Mouse (Mus musculus) CH12.LX (cell line): Measurements from ENCODE around the gene Fam50a. TPM values are rescaled to one million over a fixed set of nuclear protein-coding genes. Genes with fewer than 3 reads are reported as not detected.

Experiments
- DNase-seq: peaks from one replicate; pipeline ENCODE4 v3.0.0-alpha.2; 2013; ENCODE audit errors: extremely low read depth
- H3K27ac ChIP-seq: 2 replicates; pipeline ENCODE4 v1.5.1; 2012; ENCODE audit warnings: low read depth, mild to moderate bottlenecking, control low read depth, moderate library complexity; ENCODE audit not compliant: insufficient read depth
- H3K27me3 ChIP-seq: replicated peaks from 2 replicates; pipeline ENCODE3; 2012; ENCODE audit warnings: inconsistent platforms
- H3K36me3 ChIP-seq, 2 experiments: replicated peaks in 1 of 2; 2 replicates each; pipeline versions ENCODE3 to v1.6.1; 2012; ENCODE audit warnings: inconsistent platforms in 1 of 2, low read length in 1 of 2, mild to moderate bottlenecking in 1 of 2, mixed read lengths in 1 of 2, moderate library complexity in 1 of 2; ENCODE audit not compliant: control insufficient read depth in 1 of 2, insufficient read depth in 1 of 2
- H3K4me1 ChIP-seq, 2 experiments: 2 replicates each; pipeline ENCODE4 v1.6.1; 2012; ENCODE audit warnings: inconsistent platforms in 1 of 2, moderate library complexity in 1 of 2; ENCODE audit not compliant: insufficient read depth in 2 of 2, control insufficient read depth in 1 of 2
- H3K4me2 ChIP-seq: 2 replicates; pipeline ENCODE4 v1.6.1; 2012; ENCODE audit warnings: low read depth, mild to moderate bottlenecking, control low read depth; ENCODE audit not compliant: poor library complexity, insufficient read depth, severe bottlenecking
- H3K4me3 ChIP-seq, 3 experiments: fragments of 150-350 bp in 1 of 3; sonication (generic) in 1 of 3; replicated peaks in 1 of 3; 2 replicates each; pipeline versions ENCODE3 to v1.5.1; 2011 to 2012; ENCODE audit warnings: low read depth in 2 of 3, low read length in 2 of 3, mild to moderate bottlenecking in 2 of 3, moderate library complexity in 2 of 3, control low read depth in 1 of 3, improper control_type of control experiment in 1 of 3, inconsistent platforms in 1 of 3, mixed read lengths in 1 of 3; ENCODE audit not compliant: poor library complexity in 1 of 3
- H3K79me2 ChIP-seq: replicated peaks from 2 replicates; pipeline ENCODE4 v1.6.1; 2012; ENCODE audit warnings: mild to moderate bottlenecking, moderate library complexity; ENCODE audit not compliant: control insufficient read depth, poor library complexity, insufficient read depth, severe bottlenecking; ENCODE audit errors: extremely low read depth
- H3K9ac ChIP-seq: 2 replicates; pipeline ENCODE4 v1.6.1; 2012; ENCODE audit warnings: low read depth, mild to moderate bottlenecking, control low read depth, moderate library complexity; ENCODE audit not compliant: insufficient read depth
- H3K9me3 ChIP-seq: replicated peaks from 2 replicates; pipeline ENCODE3; 2012; ENCODE audit warnings: low read length, inconsistent platforms, mixed read lengths
- BHLHE40 ChIP-seq: IDR thresholded peaks from 2 replicates; pipeline ENCODE4 v1.6.1; 2011; ENCODE audit warnings: mild to moderate bottlenecking, low read depth, low read length, improper control_type of control experiment
- CHD1 ChIP-seq: IDR thresholded peaks from 2 replicates; pipeline ENCODE4 v1.6.1; 2012; ENCODE audit warnings: low read depth, low read length, improper control_type of control experiment, inconsistent platforms
- CHD2 ChIP-seq: IDR thresholded peaks from 2 replicates; pipeline ENCODE4 v1.6.1; 2011; ENCODE audit warnings: low read length, improper control_type of control experiment
- CTCF ChIP-seq, 2 experiments: IDR thresholded peaks in 1 of 2; conservative IDR thresholded peaks in 1 of 2; 2 replicates each; pipeline ENCODE4 v1.5.1; 2011 to 2012; ENCODE audit warnings: low read depth in 2 of 2, low read length in 2 of 2, improper control_type of control experiment in 1 of 2, inconsistent platforms in 1 of 2, mild to moderate bottlenecking in 1 of 2, moderate library complexity in 1 of 2
- E2F4 ChIP-seq: IDR thresholded peaks from 2 replicates; pipeline ENCODE4 v1.6.1; 2011; ENCODE audit warnings: low read depth, low read length, improper control_type of control experiment; ENCODE audit not compliant: insufficient replicate concordance
- ETS1 ChIP-seq: conservative IDR thresholded peaks from 2 replicates; pipeline ENCODE4 v1.6.1; 2012; ENCODE audit warnings: low read depth, mild to moderate bottlenecking, inconsistent platforms, low read length, improper control_type of control experiment, moderate library complexity
- HCFC1 ChIP-seq: IDR thresholded peaks from 2 replicates; pipeline ENCODE4 v1.6.1; 2012; ENCODE audit warnings: low read depth, mild to moderate bottlenecking, inconsistent platforms, low read length, improper control_type of control experiment
- IRF4 ChIP-seq: IDR thresholded peaks from 2 replicates; pipeline ENCODE4 v1.6.1; 2014; ENCODE audit warnings: low read depth, mild to moderate bottlenecking, inconsistent platforms, low read length, improper control_type of control experiment
- JUN ChIP-seq: IDR thresholded peaks from 2 replicates; pipeline ENCODE4 v1.6.1; 2011; ENCODE audit warnings: low read depth, mild to moderate bottlenecking, low read length, improper control_type of control experiment, moderate library complexity; ENCODE audit not compliant: insufficient read depth
- MAFK ChIP-seq: IDR thresholded peaks from 2 replicates; pipeline ENCODE4 v1.6.1; 2011; ENCODE audit warnings: low read length, improper control_type of control experiment; ENCODE audit not compliant: insufficient replicate concordance
- MAX ChIP-seq: IDR thresholded peaks from 2 replicates; pipeline ENCODE4 v1.6.1; 2011; ENCODE audit warnings: low read length, improper control_type of control experiment
- MXI1 ChIP-seq: IDR thresholded peaks from 2 replicates; pipeline ENCODE4 v1.6.1; 2011; ENCODE audit warnings: mild to moderate bottlenecking, low read depth, low read length, improper control_type of control experiment
- MYC ChIP-seq: IDR thresholded peaks from 2 replicates; pipeline ENCODE4 v1.6.1; 2011; ENCODE audit warnings: low read depth, mild to moderate bottlenecking, improper control_type of control experiment, low read length
- NELFE ChIP-seq: IDR thresholded peaks from 2 replicates; pipeline ENCODE4 v1.6.1; 2011; ENCODE audit warnings: low read depth, low read length, improper control_type of control experiment
- POLR2A ChIP-seq: IDR thresholded peaks from 2 replicates; pipeline ENCODE4 v1.6.1; 2011; ENCODE audit warnings: low read depth, mild to moderate bottlenecking, improper control_type of control experiment, low read length
- POLR2AphosphoS2 ChIP-seq: IDR thresholded peaks from 2 replicates; pipeline ENCODE4 v1.6.1; 2011; ENCODE audit warnings: low read depth, low read length, improper control_type of control experiment
- RCOR1 ChIP-seq: conservative IDR thresholded peaks from 2 replicates; pipeline ENCODE4 v1.6.1; 2012; ENCODE audit warnings: low read depth, mild to moderate bottlenecking, inconsistent platforms, low read length, improper control_type of control experiment
- SIN3A ChIP-seq: IDR thresholded peaks from 2 replicates; pipeline ENCODE4 v1.6.1; 2012; ENCODE audit warnings: low read length, improper control_type of control experiment, inconsistent platforms
- TBP ChIP-seq: conservative IDR thresholded peaks from 2 replicates; pipeline ENCODE4 v1.6.1; 2011; ENCODE audit warnings: low read depth, low read length, improper control_type of control experiment
- TCF12 ChIP-seq: IDR thresholded peaks from 2 replicates; pipeline ENCODE4 v1.6.1; 2014; ENCODE audit warnings: low read depth, mild to moderate bottlenecking, inconsistent platforms, low read length, improper control_type of control experiment
- UBTF ChIP-seq: IDR thresholded peaks from 2 replicates; pipeline ENCODE4 v1.6.1; 2012; ENCODE audit warnings: low read depth, mild to moderate bottlenecking, inconsistent platforms, low read length, improper control_type of control experiment, moderate library complexity
- USF1 ChIP-seq: IDR thresholded peaks from 2 replicates; pipeline ENCODE4 v1.6.1; 2014; ENCODE audit warnings: low read depth, mild to moderate bottlenecking, inconsistent platforms, low read length, improper control_type of control experiment
- USF2 ChIP-seq: conservative IDR thresholded peaks from 2 replicates; pipeline ENCODE4 v1.6.1; 2011; ENCODE audit warnings: low read depth, low read length, improper control_type of control experiment
- ZC3H11A ChIP-seq: IDR thresholded peaks from 2 replicates; pipeline ENCODE4 v1.6.1; 2012; ENCODE audit warnings: low read depth, mild to moderate bottlenecking, inconsistent platforms, low read length, improper control_type of control experiment
- ZKSCAN1 ChIP-seq: IDR thresholded peaks from 2 replicates; pipeline ENCODE4 v1.6.1; 2012; ENCODE audit warnings: low read depth, inconsistent platforms, low read length, improper control_type of control experiment, borderline replicate concordance
- ZMIZ1 ChIP-seq: IDR thresholded peaks from 2 replicates; pipeline ENCODE4 v1.6.1; 2012; ENCODE audit warnings: low read depth, mild to moderate bottlenecking, inconsistent platforms, low read length, improper control_type of control experiment
- ZNF384 ChIP-seq: IDR thresholded peaks from 2 replicates; pipeline ENCODE4 v1.6.1; 2012; ENCODE audit warnings: low read depth, low read length, improper control_type of control experiment, inconsistent platforms
- dilution Hi-C: fragments of 300-500 bp; cut with MboI; formaldehyde crosslinking; loops from 2 replicates; pipeline ENCODE4 v1.14.3; 2020; ENCODE audit warnings: low sequenced_read_pairs; ENCODE audit not compliant: extremely low pct_unique_long_range_greater_than_20kb, extremely low pct_ligation_motif_present
- in situ Hi-C: fragments of 300-500 bp; cut with MboI; formaldehyde crosslinking; loops from 3 replicates; pipeline ENCODE4 v1.14.3; 2019; ENCODE audit warnings: low sequenced_read_pairs, low pct_ligation_motif_present, low pct_unique_long_range_greater_than_20kb, mixed read lengths
- polyA plus RNA-seq: library from polyadenylated mRNA; unstranded; fragments of >175 nt; gene quantifications from 2 replicates; pipeline ENCODE4 v1.2.1, GENCODE M21; 2012; ENCODE audit warnings: low read depth; ENCODE audit not compliant: insufficient read length
- total RNA-seq, 2 experiments: library from RNA; depleted of rRNA; stranded (reverse); fragments of 300-350 nt in 1 of 2; fragments of >200 nt in 1 of 2; gene quantifications; 2 replicates each; pipeline ENCODE4 v1.2.3; 2012 to 2014

The Fam50a gene
- total RNA-seq (2012; rRNA removed) (26.4 and 30.4 TPM in 2 replicates), total RNA-seq (2014; rRNA removed) (8.3 TPM in 2 replicates), polyA plus RNA-seq (47.0 and 58.4 TPM in 2 replicates)

GRCm38 (mm10) chrX:74312540-74313464, at the start of gene Fam50a:
Gene Fam50a, plus strand, starts transcription at chrX:74313033.
- H3K27me3 ChIP-seq = no peaks in the 10 kb centered on the region
- peaks cover 0 to 17% of the 10 kb centered on the region in 2 experiments; a peak in 1 of 4 replicates for H3K4me1 ChIP-seq
- H3K36me3 ChIP-seq = peaks cover 37 to 64% of the 10 kb centered on the region in 2 experiments
- in situ Hi-C loops = no loop called here
- peak within 1 kb of the TSS; percentile 55 for H3K27ac ChIP-seq
- H3K79me2 ChIP-seq = no peaks in the 10 kb centered on the region; the same call in 1 of the 2 replicates
- H3K9ac ChIP-seq = peak within 1 kb of the TSS; percentile 54
- TF ChIP-seq ETS1 = peak; percentile 59
- 0 out of 2 replicates have a peak, but pooled peaks have one; percentile 50 for TF ChIP-seq SIN3A
- peak; percentile 89 for TF ChIP-seq USF1
- peak; percentile 68; the same call in 1 of the 2 replicates for TF ChIP-seq POLR2AphosphoS2
- TF ChIP-seq RCOR1 = no peak
- peak; percentile 83 for TF ChIP-seq USF2
- TF ChIP-seq BHLHE40 = peak; percentile 94
- peak; percentile 85 for TF ChIP-seq MAX
- no peak; the same call in 1 of the 2 replicates for TF ChIP-seq NELFE
- 0 out of 2 replicates have a peak, but pooled peaks have one; percentile 19 for TF ChIP-seq TCF12
- H3K4me3 ChIP-seq = peak within 1 kb of the TSS; percentile 44 to 95 (median 60)
- DNase-seq = peak; percentile 79
- no peaks in the 10 kb centered on the region for H3K9me3 ChIP-seq
- dilution Hi-C loops = no loop called here
- peak within 1 kb of the TSS; percentile 59; the same call in 1 of the 2 replicates for H3K4me2 ChIP-seq

- TF ChIP-seq CHD1 (0 out of 2 replicates have a peak, but pooled peaks have one; percentile 44), ZNF384 (no peak), ETS1 (no peak), UBTF (no peak), USF1 (no peak), JUN (no peak), HCFC1 (no peak), POLR2A (no peak), ZKSCAN1 (no peak), CTCF (conservative IDR thresholded peaks at IDR 0.05 in 1 of 2, IDR thresholded peaks at IDR 0.05 in 1 of 2; ENCODE audit: low read depth in 2 of 2, low read length in 2 of 2) (no peak), CHD2 (no peak), TCF12 (no peak), E2F4 (no peak), TBP (0 out of 2 replicates have a peak, but pooled peaks have one; percentile 6), BHLHE40 (peak; percentile 46), MYC (peak; percentile 89), ZC3H11A (no peak), MXI1 (peak; percentile 53), MAFK (no peak), MAX (peak; percentile 89), NELFE (no peak), IRF4 (no peak), ZMIZ1 (no peak)
- Histone ChIP-seq H3K4me1 (peaks cover 0 to 14% of the 10 kb centered on the region in 2 experiments; a peak in 2 of 4 replicates), H3K4me2 (peak overlapping the region; percentile 47), H3K27me3 (no peaks in the 10 kb centered on the region), H3K9me3 (no peaks in the 10 kb centered on the region), H3K36me3 (peaks cover 14 to 19% of the 10 kb centered on the region in 2 experiments), H3K79me2 (peaks cover 16% of the 10 kb centered on the region), H3K27ac (peak overlapping the region; percentile 93), H3K4me3 (peak overlapping the region; percentile 49 to 66 (median 66)), H3K9ac (peak overlapping the region; percentile 98)
- in situ Hi-C loops = no loop called here
- dilution Hi-C loops = no loop called here
- no peak for DNase-seq
Measured at GRCm38 (mm10) chrX:74269736-74270061, 43.1 kb upstream of the Fam50a start.
